Mouse (Mus musculus) regulatory T cell (primary cell): Measurements from ENCODE around the gene 5330417H12Rik.

Experiments
- in situ Hi-C: fragments of 300-600 bp; cut with MboI, MseI; formaldehyde crosslinking; loops from one replicate; pipeline ENCODE4 v1.15.1; 2025; ENCODE audit warnings: high pct_unique_total_duplicates

5330417H12Rik gene

GRCm38 (mm10) chr7:107625061-107625460 lies at the start of gene 5330417H12Rik:
5330417H12Rik (minus strand) TSS chr7:107625161.
- in situ Hi-C loops, result no loop called here

GRCm38 (mm10) chr7:107668514-107668913 lies 43.6 kb upstream of the 5330417H12Rik start:
- in situ Hi-C loops, result no loop called here

- in situ Hi-C loops, result no loop called here
Observed at GRCm38 (mm10) chr7:107666262-107666902, 41.4 kb upstream of the 5330417H12Rik start.

GRCm38 (mm10) chr7:107665586-107666261 lies 40.8 kb upstream of the 5330417H12Rik start:
- in situ Hi-C loops, result no loop called here

- in situ Hi-C loops, result no loop called here
Observed at GRCm38 (mm10) chr7:107665221-107665585, 40.2 kb upstream of the 5330417H12Rik start.

- in situ Hi-C loops, result loop anchor here (5.0 kb wide), 1 partner anchor 53 kb away; no protein-coding TSS in a partner anchor
Observed at GRCm38 (mm10) chr7:107664063-107665056, 39.4 kb upstream of the 5330417H12Rik start.

GRCm38 (mm10) chr7:107663621-107664020 lies 38.7 kb upstream of the 5330417H12Rik start:
- in situ Hi-C loops, result loop anchor here (5.0 kb wide), 1 partner anchor 54 kb away; no protein-coding TSS in a partner anchor

- in situ Hi-C loops, result loop anchor here (5.0 kb wide), 1 partner anchor 55 kb away; no protein-coding TSS in a partner anchor
Observed at GRCm38 (mm10) chr7:107661843-107662281, 36.9 kb upstream of the 5330417H12Rik start.

GRCm38 (mm10) chr7:107661189-107661842 lies 36.4 kb upstream of the 5330417H12Rik start:
- in situ Hi-C loops, result loop anchor here (5.0 kb wide), 1 partner anchor 56 kb away; no protein-coding TSS in a partner anchor

- in situ Hi-C loops, result no loop called here
Observed at GRCm38 (mm10) chr7:107659186-107659918, 34.4 kb upstream of the 5330417H12Rik start.

GRCm38 (mm10) chr7:107656451-107656850 lies 31.5 kb upstream of the 5330417H12Rik start:
- in situ Hi-C loops, result no loop called here

- in situ Hi-C loops, result no loop called here
Observed at GRCm38 (mm10) chr7:107651821-107652220, 26.9 kb upstream of the 5330417H12Rik start.

GRCm38 (mm10) chr7:107649990-107650389 lies 25.0 kb upstream of the 5330417H12Rik start:
- in situ Hi-C loops, result loop anchor here (5.0 kb wide), 1 partner anchor 43 kb away; no protein-coding TSS in a partner anchor

- in situ Hi-C loops, result loop anchor here (5.0 kb wide), 1 partner anchor 42 kb away; no protein-coding TSS in a partner anchor
Observed at GRCm38 (mm10) chr7:107648937-107649688, 24.2 kb upstream of the 5330417H12Rik start.

GRCm38 (mm10) chr7:107644987-107645386 lies 20.0 kb upstream of the 5330417H12Rik start:
- in situ Hi-C loops, result loop anchor here (5.0 kb wide), 1 partner anchor 38 kb away; no protein-coding TSS in a partner anchor

- in situ Hi-C loops, result no loop called here
Observed at GRCm38 (mm10) chr7:107642586-107643275, 17.8 kb upstream of the 5330417H12Rik start.

GRCm38 (mm10) chr7:107638026-107638425 lies 13.1 kb upstream of the 5330417H12Rik start:
- in situ Hi-C loops, result no loop called here

- in situ Hi-C loops, result no loop called here
Observed at GRCm38 (mm10) chr7:107637398-107637797, 12.4 kb upstream of the 5330417H12Rik start.

GRCm38 (mm10) chr7:107633201-107633600 lies 8.2 kb upstream of the 5330417H12Rik start:
- in situ Hi-C loops, result no loop called here
